Mouse (Mus musculus) cortical plate, adult 2 months (tissue): ENCODE data around the gene Zfp738.
"Not testable (repeated sequence)": the region's sequence is repeated elsewhere in the genome, so short reads cannot be mapped to it uniquely, and the experiment has no call there.

Source experiments
- CTCF ChIP-seq: fragments of 200-500 bp; IDR thresholded peaks from 2 replicates; pipeline ENCODE4 v1.5.1; 2011; ENCODE audit warnings: mild to moderate bottlenecking, control low read depth, low read length; ENCODE audit not compliant: insufficient read depth; ENCODE audit errors: extremely low read depth
- POLR2A ChIP-seq: fragments of 200-500 bp; IDR thresholded peaks from 2 replicates; pipeline ENCODE4 v1.6.1; 2011; ENCODE audit warnings: mild to moderate bottlenecking, low read length, control low read depth; ENCODE audit not compliant: insufficient read depth; ENCODE audit errors: extremely low read depth

GRCm38 (mm10) chr13:67725331-67725730, 38.5 kb upstream of the Zfp738 start:
- TF ChIP-seq CTCF, POLR2A: not testable (repeated sequence)
